Mouse (Mus musculus) forebrain, embryonic 14.5 days (tissue): ENCODE measurements around the gene Foxm1. TPM values are rescaled to one million over a fixed set of nuclear protein-coding genes. Genes with fewer than 3 reads are reported as not detected.

Experiments used
- ATAC-seq: fragments of 200-750 bp; cut with Nextera tagmentation; 2 replicates; pipeline ENCODE4 v1.8.0; 2017; ENCODE audit warnings: mild to moderate bottlenecking, moderate library complexity
- DNase-seq: peaks from one replicate; pipeline ENCODE4 v3.0.0-alpha.2; 2015; ENCODE audit warnings: low spot score
- H3K27ac ChIP-seq: fragments of 300-500 bp; sonication (generic); 2 replicates; pipeline ENCODE4 v1.5.1; 2014; ENCODE audit warnings: low read depth, mild to moderate bottlenecking, control low read depth, low read length, moderate library complexity
- H3K27me3 ChIP-seq: fragments of 300-500 bp; sonication (generic); replicated peaks from 2 replicates; pipeline ENCODE4 v1.6.1; 2014; ENCODE audit warnings: low read length, control low read depth, mixed read lengths; ENCODE audit not compliant: control insufficient read depth, insufficient read depth
- H3K36me3 ChIP-seq: fragments of 300-500 bp; sonication (generic); 2 replicates; pipeline ENCODE4 v1.6.1; 2014; ENCODE audit warnings: low read length, control low read depth; ENCODE audit not compliant: control insufficient read depth, insufficient read depth
- H3K4me1 ChIP-seq: fragments of 300-500 bp; sonication (generic); 2 replicates; pipeline ENCODE4 v1.6.1; 2014; ENCODE audit warnings: antibody characterized with exemption, low read length, control low read depth; ENCODE audit not compliant: control insufficient read depth, insufficient read depth
- H3K4me2 ChIP-seq: fragments of 300-500 bp; sonication (generic); 2 replicates; pipeline ENCODE4 v1.6.1; 2014; ENCODE audit warnings: mild to moderate bottlenecking, control low read depth, low read length
- H3K4me3 ChIP-seq: fragments of 300-500 bp; sonication (generic); 2 replicates; pipeline ENCODE4 v1.5.1; 2014; ENCODE audit warnings: low read depth, low read length, control low read depth
- H3K9ac ChIP-seq: fragments of 300-500 bp; sonication (generic); 2 replicates; pipeline ENCODE4 v1.6.1; 2014; ENCODE audit warnings: mild to moderate bottlenecking, low read length, control low read depth, moderate library complexity
- H3K9me3 ChIP-seq: fragments of 300-500 bp; sonication (generic); replicated peaks from 2 replicates; pipeline ENCODE4 v1.6.1; 2016; ENCODE audit warnings: low read length, control low read depth, mixed read lengths; ENCODE audit not compliant: control insufficient read depth
- WGBS: fragments of 180-500 bp; shearing (Covaris S2); extraction: QIAGEN DNeasy Blood & Tissue Kit; methylation state at CpG from one replicate; pipeline ENCODE4 v1.1.7; 2014; 5-methylcytosine and 5-hydroxymethylcytosine counted together
- polyA plus RNA-seq: library from polyadenylated mRNA; unstranded; fragments of >200 nt; fragmentation: Nextera tagmentation; extraction: Ambion mirVana; gene quantifications from 2 replicates; pipeline ENCODE4 v1.2.1, GENCODE M21; 2014

Foxm1 gene
- polyA plus RNA-seq, 1 experiment from 2014 or later, result 18.4 TPM

DNA sequence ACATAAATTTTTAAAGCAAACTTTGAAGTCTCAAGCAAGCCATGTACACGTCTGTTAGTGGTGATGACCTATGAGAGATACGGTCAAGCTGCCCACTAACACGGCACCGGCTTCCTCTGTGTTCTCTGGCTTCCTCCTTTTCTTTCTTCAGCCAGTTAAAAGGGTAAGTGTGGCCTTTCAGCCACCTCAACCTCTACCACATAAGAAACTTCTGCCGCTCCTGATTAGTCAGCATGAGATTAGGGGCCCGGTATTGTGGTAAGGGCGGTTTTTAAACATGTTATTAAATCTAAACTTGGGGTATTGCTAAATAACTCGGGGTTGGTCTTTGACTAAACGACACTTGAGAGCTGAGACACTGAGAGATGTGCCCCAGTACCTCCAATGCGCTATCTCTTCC lies 17.1 kb upstream of the Foxm1 start:
- Histone ChIP-seq H3K27ac (no peak overlapping the region), H3K27me3 (no peaks in the 10 kb centered on the region), H3K4me1 (no peaks in the 10 kb centered on the region), H3K36me3 (peaks cover 13% of the 10 kb centered on the region), H3K9ac (no peak overlapping the region), H3K9me3 (no peaks in the 10 kb centered on the region), H3K4me3 (no peak overlapping the region), H3K4me2 (no peak overlapping the region)
- no peak for ATAC-seq
- 97% methylated on average over 10 of the region's 10 CpGs for WGBS
- DNase-seq, result no peak

GRCm38 (mm10) chr6:128346782-128347181 lies 16.0 kb upstream of the Foxm1 start:
- no peak for ATAC-seq
- peaks cover 16% of the 10 kb centered on the region for H3K36me3 ChIP-seq
- WGBS, result 91% methylated on average over 6 of the region's 6 CpGs
- H3K27me3 ChIP-seq, result no peaks in the 10 kb centered on the region
- no peaks in the 10 kb centered on the region for H3K9me3 ChIP-seq
- no peak overlapping the region for H3K4me3 ChIP-seq
- no peak overlapping the region for H3K27ac ChIP-seq
- H3K9ac ChIP-seq, result no peak overlapping the region
- H3K4me1 ChIP-seq, result no peaks in the 10 kb centered on the region
- no peak for DNase-seq
- no peak overlapping the region for H3K4me2 ChIP-seq

- peak; percentile 19 for DNase-seq
- Histone ChIP-seq H3K9ac (no peak overlapping the region), H3K4me2 (no peak overlapping the region), H3K27ac (no peak overlapping the region), H3K9me3 (no peaks in the 10 kb centered on the region), H3K27me3 (no peaks in the 10 kb centered on the region), H3K4me1 (peaks cover 9% of the 10 kb centered on the region; the same call in 1 of the 2 replicates), H3K4me3 (no peak overlapping the region), H3K36me3 (peaks cover 5% of the 10 kb centered on the region; the same call in 1 of the 2 replicates)
- WGBS, result 51% methylated on average over 7 of the region's 7 CpGs
- ATAC-seq, result no peak
Measured at GRCm38 (mm10) chr6:128349711-128350110, 13.1 kb upstream of the Foxm1 start.

- Histone ChIP-seq H3K4me1 (peaks cover 14% of the 10 kb centered on the region; the same call in 1 of the 2 replicates), H3K27me3 (no peaks in the 10 kb centered on the region), H3K4me3 (peak overlapping the region; percentile 71; the same call in 1 of the 2 replicates), H3K9me3 (no peaks in the 10 kb centered on the region), H3K9ac (no peak overlapping the region; the same call in 1 of the 2 replicates), H3K27ac (no peak overlapping the region), H3K4me2 (peak overlapping the region; percentile 59), H3K36me3 (peaks cover 27% of the 10 kb centered on the region)
- no peak for ATAC-seq
- no peak for DNase-seq
- 31% methylated on average over 3 of the region's 3 CpGs for WGBS
Measured at GRCm38 (mm10) chr6:128354140-128354539, 8.6 kb upstream of the Foxm1 start.

GRCm38 (mm10) chr6:128355201-128355681 lies 7.5 kb upstream of the Foxm1 start:
- peak overlapping the region; percentile 59 for H3K4me2 ChIP-seq
- H3K4me3 ChIP-seq, result peak overlapping the region; percentile 71
- peak overlapping the region; percentile 84 for H3K9ac ChIP-seq
- H3K36me3 ChIP-seq, result peaks cover 27% of the 10 kb centered on the region
- ATAC-seq (peak; percentile 74), DNase-seq (peak; percentile 76)
- H3K27ac ChIP-seq, result peak overlapping the region; percentile 90
- H3K4me1 ChIP-seq, result peaks cover 14% of the 10 kb centered on the region; the same call in 1 of the 2 replicates
- H3K27me3 ChIP-seq, result no peaks in the 10 kb centered on the region
- no peaks in the 10 kb centered on the region for H3K9me3 ChIP-seq
- under 1% methylated on average over 28 of the region's 28 CpGs for WGBS

DNA sequence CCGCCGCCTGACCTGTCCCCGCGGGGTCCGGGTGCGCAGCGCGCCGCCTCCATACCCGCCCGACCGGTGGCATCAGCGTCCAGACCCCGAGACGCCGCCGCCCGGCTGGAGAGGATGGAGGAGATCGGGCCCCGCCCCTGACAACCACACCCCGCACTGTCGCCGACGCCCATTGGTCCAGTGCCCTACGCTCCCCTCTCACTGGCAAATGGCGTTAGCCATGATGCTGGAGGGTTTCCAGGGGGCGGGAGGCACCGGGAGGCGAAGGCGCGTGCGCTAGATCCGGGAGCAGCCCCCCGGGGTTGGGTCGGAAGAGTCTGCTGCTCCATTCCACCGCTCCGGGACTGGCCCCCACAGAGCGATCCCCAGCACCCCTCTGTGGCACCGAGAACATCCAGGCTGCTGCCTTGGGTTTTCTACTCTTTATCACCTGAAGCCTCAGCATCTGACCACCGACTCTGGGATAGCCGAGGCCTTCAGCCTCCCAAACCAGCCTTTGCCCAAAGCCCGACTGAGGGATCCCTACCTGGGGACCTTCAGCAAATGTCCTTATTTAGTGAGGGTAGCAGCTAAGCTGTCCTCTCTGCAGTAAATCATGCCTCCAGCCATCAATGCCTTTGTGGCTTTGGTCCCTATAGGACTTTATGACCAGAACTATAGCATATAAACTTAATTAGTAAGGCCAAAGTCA lies 6.9 kb upstream of the Foxm1 start, which contains the start of gene Tulp3:
Gene Tulp3, minus strand, starts transcription at position 126 of the 691 bp plus-strand sequence.
- peaks cover 25% of the 10 kb centered on the region for H3K36me3 ChIP-seq
- under 1% methylated on average over 40 of the region's 42 CpGs for WGBS
- peaks cover 18% of the 10 kb centered on the region for H3K4me1 ChIP-seq
- DNase-seq (peak; percentile 98), ATAC-seq (peak; percentile 99)
- H3K9ac ChIP-seq, result peak within 1 kb of the TSS; percentile 84
- peak within 1 kb of the TSS; percentile 90 for H3K27ac ChIP-seq
- no peaks in the 10 kb centered on the region for H3K9me3 ChIP-seq
- H3K4me3 ChIP-seq, result peak within 1 kb of the TSS; percentile 71
- H3K4me2 ChIP-seq, result peak within 1 kb of the TSS; percentile 59
- no peaks in the 10 kb centered on the region for H3K27me3 ChIP-seq

DNA sequence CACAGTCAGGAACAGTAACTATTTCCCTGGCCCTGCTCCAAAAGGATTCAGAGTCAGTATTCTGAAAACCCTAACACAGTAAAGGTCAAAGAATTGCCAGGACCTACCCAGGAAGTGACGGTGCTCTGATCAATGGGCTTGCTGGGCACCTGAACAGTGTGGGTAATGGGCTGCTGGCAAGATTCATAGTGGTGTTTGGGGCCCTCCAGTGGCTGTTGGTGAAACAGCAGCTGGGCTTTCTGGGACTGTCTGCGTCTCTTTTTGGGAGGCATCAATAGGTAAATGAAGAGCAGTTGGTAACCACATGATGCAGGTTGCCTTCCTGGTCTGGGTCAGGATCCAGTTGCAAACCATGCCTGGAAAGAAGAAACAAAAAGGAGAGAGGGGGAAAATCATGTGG lies 3.8 kb upstream of the Foxm1 start:
- ATAC-seq (no peak), DNase-seq (peak; percentile 75)
- Histone ChIP-seq H3K9me3 (no peaks in the 10 kb centered on the region), H3K4me3 (no peak overlapping the region), H3K4me1 (peaks cover 24% of the 10 kb centered on the region), H3K27me3 (no peaks in the 10 kb centered on the region), H3K27ac (no peak overlapping the region), H3K4me2 (no peak overlapping the region), H3K9ac (no peak overlapping the region), H3K36me3 (peaks cover 24% of the 10 kb centered on the region)
- 8% methylated on average over 2 of the region's 2 CpGs for WGBS

DNA sequence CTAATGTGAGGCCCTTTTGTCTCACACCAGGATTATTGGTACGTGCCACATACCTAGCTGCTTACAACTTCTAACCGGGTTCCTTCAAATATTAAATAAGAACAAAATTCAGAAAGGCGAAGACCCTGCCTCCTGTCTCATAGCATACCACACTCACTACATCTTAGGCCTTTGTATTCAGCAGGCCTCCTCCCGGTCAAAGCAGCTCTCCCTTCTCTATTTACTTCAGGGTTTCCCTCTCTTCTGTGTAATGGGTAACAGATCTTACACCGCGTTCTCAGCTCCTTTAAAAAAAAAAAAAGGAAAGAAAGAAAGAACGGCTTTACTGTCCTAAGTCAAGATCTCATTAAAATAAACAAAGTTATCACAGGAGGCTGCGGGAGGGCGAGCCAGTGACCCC lies 866 bp upstream of the Foxm1 start:
- no peaks in the 10 kb centered on the region for H3K27me3 ChIP-seq
- no peaks in the 10 kb centered on the region for H3K9me3 ChIP-seq
- WGBS, result 13% methylated on average over 9 of the region's 9 CpGs
- peak overlapping the region; percentile 90 for H3K4me2 ChIP-seq
- ATAC-seq (no peak), DNase-seq (peak; percentile 14)
- H3K36me3 ChIP-seq, result peaks cover 37% of the 10 kb centered on the region
- peaks cover 12% of the 10 kb centered on the region for H3K4me1 ChIP-seq
- H3K27ac ChIP-seq, result peak overlapping the region; percentile 91
- peak overlapping the region; percentile 93 for H3K9ac ChIP-seq
- peak overlapping the region; percentile 88 for H3K4me3 ChIP-seq
